Mouse (Mus musculus): ENCODE results near the gene Rapgefl1.
"Not testable (repeated sequence)": the region's sequence is repeated elsewhere in the genome, so short reads cannot be mapped to it uniquely, and the experiment has no call there.

The Rapgefl1 gene

GRCm38 (mm10) chr11:98816706-98817239 is 19.8 kb upstream of the Rapgefl1 start:
- no peak for DNase-seq (ENCODE audit: low spot score in 2 of 2)

GRCm38 (mm10) chr11:98820968-98821367 is 15.6 kb upstream of the Rapgefl1 start:
- no peak for DNase-seq (ENCODE audit: low spot score in 2 of 2)

- not testable (repeated sequence) for DNase-seq (ENCODE audit: low spot score in 2 of 2)
Measured at GRCm38 (mm10) chr11:98826071-98826470, 10.5 kb upstream of the Rapgefl1 start.

- no peak for DNase-seq (ENCODE audit: low spot score in 2 of 2)
Measured at GRCm38 (mm10) chr11:98827877-98828276, 8.7 kb upstream of the Rapgefl1 start.

GRCm38 (mm10) chr11:98829091-98829775 is 7.4 kb upstream of the Rapgefl1 start:
- no peak for DNase-seq (ENCODE audit: low spot score in 2 of 2)

GRCm38 (mm10) chr11:98829875-98830274 is 6.7 kb upstream of the Rapgefl1 start:
- DNase-seq (ENCODE audit: low spot score in 2 of 2) = no peak

DNA sequence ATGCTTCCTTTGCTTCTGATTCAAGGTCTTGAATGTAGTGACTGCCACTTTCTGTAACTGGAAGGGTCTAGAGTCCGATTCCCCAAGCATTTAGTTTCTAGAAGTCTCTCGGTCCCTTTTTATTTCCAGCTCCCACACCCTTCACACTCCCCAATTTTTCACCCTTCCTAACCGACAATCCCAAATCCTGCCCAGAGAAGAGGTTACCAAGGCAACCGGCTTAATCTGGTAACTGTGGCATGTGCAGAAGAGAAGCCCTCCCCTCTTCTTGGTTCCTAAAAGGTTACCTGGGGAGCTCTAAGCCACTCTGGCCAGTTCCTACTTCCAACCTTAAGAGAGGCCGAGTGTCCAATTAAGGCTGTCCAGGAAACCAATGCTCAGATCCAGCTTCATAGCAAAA is 1.3 kb upstream of the Rapgefl1 start:
- no peak for DNase-seq (ENCODE audit: low spot score in 2 of 2)

DNA sequence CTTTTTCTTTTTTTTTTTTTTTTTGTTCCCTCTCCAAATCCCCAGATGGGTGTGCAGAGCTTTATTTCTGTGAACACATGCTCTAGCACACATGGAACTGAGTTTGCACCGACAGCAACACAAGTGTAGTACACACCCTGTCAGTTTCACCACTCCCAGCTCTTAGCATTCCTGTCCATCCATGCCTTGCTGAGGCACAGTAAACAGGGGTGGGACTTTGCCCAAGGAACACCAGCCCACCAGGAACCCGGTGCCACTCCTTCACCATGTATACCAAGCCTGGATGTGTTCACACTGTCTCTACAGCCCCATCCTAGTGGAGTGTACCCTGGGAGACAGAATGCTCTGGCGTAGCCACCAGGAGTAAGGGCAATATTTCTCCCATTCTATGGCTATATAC is 860 bp upstream of the Rapgefl1 start:
- peak in 1 of 2 experiments; percentile 12 for DNase-seq (ENCODE audit: low spot score in 2 of 2)

GRCm38 (mm10) chr11:98836128-98836527 is 457 bp upstream of the Rapgefl1 start:
- peak in 1 of 2 experiments; percentile 18 for DNase-seq (ENCODE audit: low spot score in 2 of 2)

DNA sequence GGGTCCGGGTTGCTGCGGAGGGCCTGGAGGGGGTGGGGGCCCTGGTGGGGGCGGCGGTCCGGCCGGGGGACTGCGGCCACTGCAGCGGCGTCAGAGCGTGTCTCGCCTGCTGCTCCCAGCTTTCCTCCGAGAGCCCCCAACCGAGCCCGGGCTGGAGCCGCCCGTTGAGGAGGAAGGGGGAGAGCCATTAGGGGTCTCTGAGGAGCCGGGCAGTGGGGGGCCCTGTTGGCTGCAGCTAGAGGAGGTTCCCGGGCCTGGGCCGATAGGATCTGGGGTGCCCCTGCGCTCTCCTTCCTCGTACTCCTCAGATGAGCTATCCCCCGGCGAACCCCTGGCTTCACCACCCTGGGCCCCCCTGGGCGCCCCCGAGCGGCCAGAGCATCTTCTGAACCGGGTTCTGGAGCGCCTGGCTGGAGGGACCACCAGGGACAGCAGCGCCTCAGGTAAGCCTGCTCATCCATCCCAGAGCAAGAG is 683 bp downstream of the Rapgefl1 start:
- DNase-seq (ENCODE audit: low spot score in 2 of 2) = no peak

DNA sequence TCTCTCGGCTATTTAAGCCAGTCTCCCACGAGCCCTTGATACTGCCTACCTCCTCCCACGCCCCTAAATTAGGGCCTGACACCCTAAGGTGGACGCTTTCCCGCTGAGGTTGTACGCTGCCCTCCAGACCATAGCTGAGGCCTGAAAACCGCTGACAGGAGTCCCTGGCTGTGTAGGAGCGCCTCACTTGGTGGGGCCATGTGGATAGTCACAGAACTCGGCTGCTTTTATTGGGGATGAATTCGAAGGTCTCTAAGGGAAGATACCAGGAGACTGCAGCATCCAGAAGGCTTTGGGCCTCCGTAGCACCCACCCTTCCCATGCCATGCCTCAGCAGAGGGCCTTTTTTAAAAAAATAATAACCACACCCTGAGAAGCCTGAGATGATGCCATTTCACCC is 1.3 kb downstream of the Rapgefl1 start:
- peak in 1 of 2 experiments; percentile 17 for DNase-seq (ENCODE audit: low spot score in 2 of 2)

DNA sequence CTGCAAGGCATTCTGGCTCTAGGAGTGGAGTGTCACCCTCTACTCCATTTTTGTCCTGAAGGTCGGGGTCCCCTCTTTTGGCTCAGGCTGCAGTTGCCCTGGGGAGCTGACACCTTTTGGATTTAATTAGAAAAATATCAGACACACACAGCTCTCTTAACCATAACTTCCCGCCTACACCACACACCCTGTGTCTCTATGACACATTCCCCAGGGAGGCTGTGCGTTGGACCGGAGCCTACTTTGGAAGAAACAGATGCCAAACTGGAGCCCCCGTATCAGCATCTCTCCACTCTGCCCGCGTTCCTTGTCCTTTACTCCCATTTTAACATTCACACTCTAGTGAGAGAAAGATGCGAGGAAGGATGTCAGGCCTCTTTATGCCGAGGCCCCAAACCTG is 1.9 kb downstream of the Rapgefl1 start:
- no peak for DNase-seq (ENCODE audit: low spot score in 2 of 2)

DNA sequence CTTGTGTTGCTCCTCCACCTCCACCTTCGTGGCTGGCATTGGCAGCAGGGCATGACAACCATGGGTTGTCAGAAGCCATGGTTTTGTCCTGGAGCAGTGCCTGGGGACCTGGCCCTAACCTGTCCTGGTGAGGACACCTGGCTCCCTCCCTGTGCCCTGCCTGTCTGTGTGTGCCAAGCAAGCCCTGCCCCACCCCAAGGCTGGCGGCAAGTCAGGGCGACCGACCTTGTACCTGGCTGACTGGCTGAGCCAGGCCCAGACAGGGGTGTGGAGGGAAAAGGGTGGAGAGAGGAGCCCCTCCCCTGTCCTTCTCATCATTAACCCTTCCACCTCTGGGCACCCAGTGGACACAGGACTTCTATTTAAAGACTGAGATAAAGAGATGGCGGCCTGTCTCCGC is 2.8 kb downstream of the Rapgefl1 start:
- no peak for DNase-seq (ENCODE audit: low spot score in 2 of 2)

- DNase-seq (ENCODE audit: low spot score in 2 of 2) = no peak
Measured at GRCm38 (mm10) chr11:98839897-98840296, 3.3 kb downstream of the Rapgefl1 start.

DNA sequence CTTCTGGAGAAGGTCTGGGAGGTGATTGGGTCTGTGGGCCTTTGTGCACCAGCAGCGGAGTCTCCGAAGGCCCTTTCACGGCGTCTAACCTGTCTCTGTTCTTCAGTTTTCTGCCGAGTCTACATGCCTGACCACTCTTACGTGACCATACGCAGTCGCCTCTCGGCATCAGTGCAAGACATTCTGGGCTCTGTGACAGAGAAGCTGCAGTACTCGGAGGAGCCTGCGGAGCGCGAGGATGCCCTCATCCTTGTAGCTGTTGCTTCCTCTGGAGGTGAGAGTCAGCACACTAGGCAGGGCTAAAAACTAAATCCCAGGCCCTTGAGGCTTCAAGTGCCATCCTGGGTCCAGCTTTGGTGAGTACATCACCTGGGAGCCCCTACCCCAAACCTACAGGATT is 9.4 kb downstream of the Rapgefl1 start:
- DNase-seq (ENCODE audit: low spot score in 2 of 2) = peak in 1 of 2 experiments; percentile 42

- no peak for DNase-seq (ENCODE audit: low spot score in 2 of 2)
Measured at GRCm38 (mm10) chr11:98846865-98847604, 10.4 kb downstream of the Rapgefl1 start.

GRCm38 (mm10) chr11:98849196-98849894 is 12.8 kb downstream of the Rapgefl1 start:
- no peak for DNase-seq (ENCODE audit: low spot score in 2 of 2)

- peak in 1 of 2 experiments; percentile 47 for DNase-seq (ENCODE audit: low spot score in 2 of 2)
Measured at GRCm38 (mm10) chr11:98850100-98851093, 13.8 kb downstream of the Rapgefl1 start.

DNA sequence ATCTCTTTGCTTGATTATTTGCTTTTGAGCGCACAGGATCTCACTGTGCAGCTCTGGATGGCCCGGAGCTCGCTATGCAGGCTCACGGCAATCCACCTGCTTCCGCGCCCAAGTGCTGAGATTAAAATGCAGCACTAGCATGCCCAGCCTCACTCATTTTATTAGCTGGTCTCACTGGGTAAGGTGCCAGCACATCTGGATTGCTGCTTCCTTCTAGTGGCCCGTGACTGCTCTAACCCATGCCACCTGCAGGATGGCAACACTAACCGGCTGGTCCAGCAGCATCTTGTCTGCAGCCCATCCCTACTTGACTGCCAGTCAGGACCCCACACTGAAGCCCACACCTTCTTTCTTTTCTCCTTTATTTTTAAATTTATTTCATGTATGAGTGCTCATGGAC is 17.5 kb downstream of the Rapgefl1 start:
- DNase-seq (ENCODE audit: low spot score in 2 of 2) = no peak

DNA sequence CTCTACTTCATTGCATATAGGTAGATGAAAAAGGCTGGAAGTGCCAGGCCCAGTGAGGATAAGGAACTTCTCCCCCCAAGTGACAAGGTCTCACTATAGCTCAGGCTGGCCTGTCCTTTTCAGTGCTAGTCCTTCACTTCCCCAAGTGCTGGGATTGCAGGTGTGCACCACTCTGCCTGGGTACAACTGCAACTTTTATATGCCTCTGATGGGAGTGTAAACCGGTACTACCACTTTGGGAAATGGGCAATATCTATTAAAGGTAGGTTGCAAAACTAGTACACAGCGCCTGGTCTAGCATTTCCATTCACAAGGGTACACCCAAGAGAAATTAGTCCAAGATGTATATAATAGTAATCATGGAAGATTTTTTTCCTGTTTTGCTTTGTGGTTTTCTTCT is 18.1 kb downstream of the Rapgefl1 start:
- no peak for DNase-seq (ENCODE audit: low spot score in 2 of 2)
